Mouse (Mus musculus) retina, adult 2 months (tissue): Measurements from ENCODE around the gene Nploc4.

ENCODE experiments used
- DNase-seq: peaks from one replicate; pipeline ENCODE4 v3.0.0-alpha.2; 2012; ENCODE audit warnings: low read depth, low spot score

Gene Nploc4

DNA sequence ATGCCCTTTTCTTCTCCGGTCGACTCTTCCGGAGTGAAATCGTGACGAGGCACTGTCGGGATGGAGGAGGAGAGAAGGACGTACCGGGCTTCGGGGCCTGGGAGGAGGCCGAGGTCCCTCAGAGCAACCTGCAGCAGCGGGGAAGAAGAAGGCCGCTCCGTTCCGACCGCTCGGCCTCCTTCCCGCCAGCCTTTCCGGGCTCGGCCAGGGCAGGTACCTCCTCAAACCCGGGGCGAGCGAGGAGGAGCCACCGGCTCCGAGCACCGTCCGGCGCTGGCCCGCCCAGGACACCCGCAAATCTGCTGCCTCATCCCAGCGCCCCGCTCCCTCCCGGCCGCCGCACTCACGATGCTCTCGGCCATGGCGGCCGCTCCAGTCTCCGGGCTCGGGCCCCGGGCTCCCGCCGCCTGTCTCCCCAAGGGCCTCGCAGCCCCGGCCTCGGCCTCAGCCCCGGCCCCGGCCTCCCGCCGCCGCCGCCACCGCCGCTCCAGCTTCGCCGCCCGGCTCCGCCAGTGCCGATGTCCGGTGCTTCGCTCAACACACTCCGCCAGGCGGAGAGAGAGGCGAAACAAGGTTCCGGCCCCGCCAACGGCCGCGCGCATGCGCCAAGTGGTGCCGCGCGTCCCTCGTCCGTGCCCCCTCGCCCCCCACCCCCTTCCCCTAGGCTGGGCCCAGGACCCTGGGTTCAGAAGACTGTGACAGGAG is at the start of gene Nploc4:
Gene Nploc4, minus strand, starts transcription at position 557 of the 705 bp plus-strand sequence.
- no peak for DNase-seq

DNA sequence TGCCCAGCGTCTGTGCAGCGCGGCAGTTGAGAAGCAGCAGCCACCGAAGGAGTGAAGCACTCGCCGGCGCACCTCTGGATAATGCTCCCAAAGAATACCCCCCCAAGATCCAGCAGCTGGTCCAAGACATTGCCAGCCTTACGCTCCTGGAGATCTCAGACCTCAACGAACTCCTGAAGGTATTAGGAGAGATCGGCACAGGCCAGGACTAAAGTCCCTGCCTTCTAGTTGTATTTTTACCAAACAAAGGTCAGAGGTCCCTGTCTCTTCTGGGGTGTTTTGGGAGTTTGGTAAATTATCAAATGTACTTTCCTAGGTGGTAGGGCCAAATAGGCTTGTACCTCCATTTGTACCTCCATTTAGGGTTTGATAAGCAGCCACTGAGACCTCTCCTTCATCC is 47.7 kb upstream of the Nploc4 start:
- DNase-seq, result no peak

DNA sequence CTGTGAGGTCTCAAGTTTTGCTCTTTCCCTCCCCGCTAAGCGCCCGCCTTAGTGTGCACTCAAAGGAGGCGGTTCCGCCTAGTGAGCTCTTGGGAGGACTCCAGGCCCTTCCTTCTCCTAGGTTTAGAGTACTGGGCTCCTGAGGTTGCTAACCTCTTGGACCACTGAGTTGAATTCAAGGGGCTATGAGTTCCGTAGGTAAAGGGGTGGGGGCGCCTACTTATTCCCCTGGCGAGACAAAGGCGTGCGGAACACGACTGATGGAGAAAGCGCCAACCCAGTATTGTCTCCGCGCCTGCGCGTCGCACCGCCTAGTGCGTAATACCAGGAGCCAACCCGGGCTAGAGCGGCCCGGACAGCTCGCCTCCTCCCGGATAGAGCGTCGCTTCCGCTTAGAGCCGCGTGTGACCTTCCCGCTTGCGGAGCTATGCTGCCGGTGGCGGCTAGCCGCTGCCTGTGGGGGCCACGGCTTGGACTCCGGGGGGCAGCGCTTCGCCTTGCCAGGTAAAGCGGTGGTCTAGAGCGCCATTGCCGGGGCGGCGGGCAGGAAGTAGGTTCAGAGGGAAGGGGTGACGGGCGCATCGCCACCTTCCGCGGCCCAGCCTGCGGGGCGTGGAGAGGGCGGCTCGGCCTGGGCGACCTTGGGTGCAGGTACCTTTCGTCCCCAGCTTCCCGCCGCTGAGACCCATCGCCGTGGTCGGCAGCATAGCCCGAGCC is 46.9 kb upstream of the Nploc4 start, which contains the start of gene Mrpl12:
Gene Mrpl12, plus strand, starts transcription at position 349 of the 717 bp plus-strand sequence.
- peak; percentile 93 for DNase-seq

DNA sequence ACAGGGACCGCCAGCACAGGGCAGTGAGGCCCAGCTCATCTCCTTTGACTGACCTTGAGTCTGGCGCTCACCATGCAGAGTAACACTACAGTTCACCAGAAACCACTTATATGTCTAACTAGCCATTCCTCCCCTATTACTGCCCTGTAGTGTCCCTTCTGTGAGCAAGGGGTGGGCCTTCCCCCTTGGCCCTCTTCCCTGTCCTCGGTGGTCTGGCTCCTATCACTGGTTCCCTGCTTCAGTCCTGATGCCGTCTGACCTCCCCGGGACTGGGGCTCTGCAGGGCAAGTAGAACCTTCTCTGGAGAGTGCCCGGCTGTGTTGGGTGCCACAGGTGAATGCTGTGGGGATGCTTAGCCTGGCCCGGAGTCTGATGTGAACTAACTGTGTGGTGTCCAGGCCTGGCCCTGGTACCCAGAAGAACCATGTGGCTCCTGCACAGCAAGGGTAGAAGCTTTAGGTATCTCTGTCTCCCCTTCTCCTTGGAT is 46.0 kb upstream of the Nploc4 start:
- DNase-seq, result no peak

DNA sequence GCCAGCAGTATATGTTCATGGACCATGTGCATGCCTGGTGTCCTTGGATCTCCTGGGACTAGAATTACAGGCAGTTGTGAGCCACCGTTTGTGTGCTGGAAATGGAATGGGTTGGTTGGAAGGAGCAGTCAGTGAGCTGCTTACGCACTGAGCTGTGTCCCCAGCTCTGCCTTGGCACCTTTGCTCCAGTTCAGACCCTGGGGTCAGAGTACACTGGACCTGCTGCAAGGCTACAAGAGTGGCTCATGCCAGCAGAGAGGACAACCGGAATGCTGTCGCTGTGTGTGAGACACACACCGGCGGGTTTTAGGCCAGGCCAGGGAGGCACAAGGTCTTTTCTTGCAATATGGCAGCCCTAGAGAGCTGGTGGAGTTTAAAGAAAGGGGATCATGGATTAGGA is 34.5 kb upstream of the Nploc4 start:
- no peak for DNase-seq

DNA sequence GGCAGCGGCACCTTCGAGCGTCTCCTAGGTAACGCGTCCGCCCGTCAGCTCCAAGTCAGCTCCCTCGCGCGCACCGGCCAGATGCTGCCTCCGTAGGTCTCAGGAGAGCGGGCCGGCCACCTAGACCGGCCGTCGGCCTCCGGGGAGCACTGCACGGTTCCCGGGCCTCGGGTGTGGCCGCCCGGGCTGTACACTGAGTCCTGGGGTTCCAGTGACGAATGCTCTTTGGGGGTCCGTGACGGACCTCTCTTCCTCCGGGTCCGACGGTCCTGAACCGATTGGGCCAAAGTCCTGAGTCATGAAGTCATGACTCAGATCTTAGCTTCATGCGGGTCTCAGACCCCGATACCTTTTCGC is 30.2 kb upstream of the Nploc4 start:
- DNase-seq, result no peak

DNA sequence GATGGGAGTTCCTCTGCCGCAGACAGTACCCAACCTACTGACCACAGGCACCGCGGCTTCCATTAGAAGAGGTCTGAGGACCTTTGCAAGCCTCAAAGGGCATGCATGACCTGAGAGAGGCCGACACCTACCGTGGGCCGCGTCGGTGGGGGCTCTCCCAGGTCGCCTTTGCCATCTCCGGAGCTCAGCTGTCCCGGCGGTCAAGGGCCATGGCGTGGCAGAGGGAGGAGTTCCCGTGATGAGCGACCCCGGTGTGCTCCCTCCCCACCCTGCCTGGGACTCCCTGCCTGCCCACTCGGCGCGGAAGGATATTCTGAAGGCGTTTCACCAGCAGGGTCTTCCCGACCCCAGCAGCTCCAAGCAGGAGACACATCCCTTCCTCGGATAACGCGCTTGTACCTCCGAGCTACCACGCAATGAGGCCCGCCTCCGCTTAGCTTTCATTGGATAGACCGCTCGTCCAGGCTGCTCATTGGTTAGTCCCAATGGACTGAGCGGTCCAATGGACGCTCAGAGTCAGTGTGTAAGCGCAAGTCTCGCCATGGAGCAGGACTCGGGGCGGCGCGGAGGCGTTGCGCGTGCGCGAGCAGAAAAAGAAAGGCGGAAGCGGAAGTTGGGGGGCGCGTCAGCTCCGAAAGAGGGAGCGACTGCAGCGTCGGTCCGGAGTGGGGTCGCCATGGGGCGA is 29.7 kb upstream of the Nploc4 start, which contains the start of gene Arl16:
Gene Arl16, minus strand, starts transcription at position 557 of the 685 bp plus-strand sequence.
- DNase-seq, result peak; percentile 92

DNA sequence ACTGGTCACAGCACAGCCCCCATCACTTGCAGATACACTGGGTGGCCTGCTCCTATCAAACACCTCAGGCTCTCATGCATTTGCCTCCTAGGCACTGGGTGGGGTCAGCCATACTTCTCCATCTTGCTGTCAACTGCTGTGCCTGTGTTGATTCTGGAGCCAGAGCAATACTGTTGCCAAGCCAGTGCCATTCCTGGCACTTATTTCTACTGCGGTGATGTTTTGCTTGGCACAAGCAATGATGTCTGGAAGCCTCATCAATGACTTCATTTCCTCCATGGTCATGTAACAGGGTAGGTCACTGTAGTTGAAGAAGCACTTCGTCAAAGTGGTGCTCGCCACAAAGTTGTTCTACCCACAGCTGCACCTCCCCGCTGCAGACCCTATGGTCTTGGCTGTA is 28.0 kb upstream of the Nploc4 start:
- DNase-seq, result no peak

DNA sequence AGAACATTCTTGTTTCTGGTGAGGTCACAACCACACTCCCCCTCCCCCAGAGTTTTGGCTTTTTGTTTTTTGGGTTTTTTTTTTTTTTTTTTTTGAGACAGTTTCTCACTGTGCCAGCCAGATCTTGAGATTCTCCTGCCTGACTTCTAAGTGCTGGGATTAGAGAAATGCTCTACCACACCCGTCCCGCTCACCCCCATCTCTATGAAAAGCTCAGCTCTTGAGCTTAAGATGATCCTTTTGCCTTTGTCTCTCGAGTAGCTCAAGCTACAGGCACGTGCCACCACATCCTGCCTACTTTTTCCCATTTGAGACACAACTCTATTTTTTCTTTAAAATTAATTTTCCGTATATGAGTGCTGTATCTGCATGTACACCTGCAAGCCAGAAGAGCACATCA is 26.9 kb upstream of the Nploc4 start:
- no peak for DNase-seq

DNA sequence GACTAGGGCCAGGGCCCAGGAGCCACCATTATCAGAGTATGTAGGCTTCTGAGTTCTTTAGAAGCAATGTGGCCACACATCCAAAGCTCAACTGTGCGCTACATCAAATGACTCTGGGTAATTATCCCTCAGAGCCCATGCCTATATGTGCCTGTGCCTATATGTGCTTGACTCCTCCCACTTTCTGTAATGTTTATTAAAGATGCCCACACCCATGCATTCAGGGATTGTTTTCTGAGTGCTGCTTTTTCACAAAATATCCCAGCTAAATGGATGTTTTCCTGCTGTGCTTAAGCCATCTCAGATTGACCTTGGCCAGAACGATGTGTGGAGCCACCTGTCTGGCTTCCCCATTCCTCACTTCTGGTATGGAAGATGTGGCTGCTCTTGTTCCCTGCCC is 26.0 kb upstream of the Nploc4 start:
- DNase-seq, result no peak

DNA sequence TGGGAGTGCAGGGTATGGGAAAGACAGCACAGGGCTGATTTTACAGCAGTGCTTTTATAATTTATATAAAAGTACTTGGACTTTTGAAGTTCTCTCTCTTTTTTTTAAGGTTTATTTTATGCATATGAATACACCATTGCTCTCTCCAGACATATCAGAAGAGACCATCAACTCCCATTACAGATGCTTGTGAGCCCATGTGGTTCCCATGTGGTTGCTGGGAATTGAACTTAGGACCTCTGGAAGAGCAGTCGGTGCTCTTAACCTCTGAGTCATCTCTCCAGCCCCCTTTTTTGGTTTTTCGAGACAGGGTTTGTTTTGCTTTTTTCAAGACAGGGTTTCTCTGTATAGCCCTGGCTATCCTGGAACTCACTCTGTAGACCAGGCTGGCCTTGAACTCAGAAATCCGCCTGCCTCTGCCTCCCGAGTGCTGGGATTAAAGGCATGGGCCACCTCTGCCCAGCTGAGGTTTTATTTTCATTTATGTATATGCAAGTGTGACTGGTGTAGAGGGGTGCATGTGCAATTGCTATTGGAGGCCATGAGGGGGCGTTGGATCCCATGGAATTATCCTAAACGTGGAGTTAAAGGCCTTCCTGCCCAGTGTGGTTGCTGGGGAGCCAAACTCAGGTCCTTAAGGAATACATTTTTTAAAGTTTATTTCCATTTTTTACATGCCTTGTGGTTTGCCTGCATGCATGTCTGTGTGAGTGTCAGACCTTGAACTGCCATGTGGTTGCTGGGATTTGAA is 21.5 kb upstream of the Nploc4 start:
- DNase-seq, result no peak

DNA sequence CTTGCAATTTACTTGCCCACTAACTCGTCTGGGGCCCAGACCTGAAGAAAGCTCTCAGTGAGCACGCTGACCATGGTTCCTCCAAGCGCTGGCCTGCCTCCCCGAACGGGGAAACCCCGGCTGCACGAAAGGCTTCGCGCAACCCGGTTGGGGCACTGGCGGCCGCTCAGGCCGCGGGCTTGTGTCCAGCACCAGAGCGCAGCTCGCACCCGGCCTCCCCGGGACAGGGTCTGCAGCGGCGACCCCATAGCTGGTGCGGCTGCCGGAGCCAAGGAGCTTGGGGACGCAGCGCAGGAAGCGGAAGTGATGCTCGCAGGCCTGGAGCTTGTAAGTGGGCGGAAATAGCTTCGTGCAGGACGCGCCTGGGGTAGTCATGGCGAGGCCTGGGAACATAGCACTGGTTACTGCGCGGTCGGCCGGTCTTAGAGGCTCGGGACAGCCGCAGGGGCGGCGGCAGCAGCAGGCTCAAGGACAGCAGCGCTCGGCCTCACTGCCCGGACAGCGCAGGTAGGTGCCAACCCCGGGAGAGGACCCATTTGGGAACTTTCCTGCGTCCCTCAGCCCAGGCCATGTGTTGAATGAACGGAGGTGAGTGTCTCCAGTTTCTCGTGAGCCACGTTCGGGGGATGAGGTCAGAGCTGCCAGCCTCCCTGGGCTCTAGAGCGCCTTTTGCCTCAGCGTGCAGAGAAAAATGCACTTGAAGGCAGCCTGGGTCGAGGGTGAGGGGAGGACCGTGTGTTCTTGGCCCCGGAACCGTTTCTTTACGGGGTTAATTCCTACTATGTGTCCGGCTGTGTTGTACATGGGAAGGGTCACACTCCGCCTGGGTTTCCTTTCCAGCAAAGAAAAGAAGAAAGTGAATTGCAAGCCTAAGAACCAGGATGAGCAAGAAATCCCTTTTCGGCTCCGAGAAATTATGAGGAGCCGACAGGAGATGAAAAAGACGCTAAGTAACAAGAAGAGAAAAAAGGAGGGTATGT is 20.6 kb upstream of the Nploc4 start, which contains the start of the genes Oxld1 and Ccdc137:
Gene Oxld1, minus strand, starts transcription at position 297 of the 980 bp plus-strand sequence.
Gene Ccdc137, plus strand, starts transcription at position 344 of the 980 bp plus-strand sequence.
- no peak for DNase-seq

DNA sequence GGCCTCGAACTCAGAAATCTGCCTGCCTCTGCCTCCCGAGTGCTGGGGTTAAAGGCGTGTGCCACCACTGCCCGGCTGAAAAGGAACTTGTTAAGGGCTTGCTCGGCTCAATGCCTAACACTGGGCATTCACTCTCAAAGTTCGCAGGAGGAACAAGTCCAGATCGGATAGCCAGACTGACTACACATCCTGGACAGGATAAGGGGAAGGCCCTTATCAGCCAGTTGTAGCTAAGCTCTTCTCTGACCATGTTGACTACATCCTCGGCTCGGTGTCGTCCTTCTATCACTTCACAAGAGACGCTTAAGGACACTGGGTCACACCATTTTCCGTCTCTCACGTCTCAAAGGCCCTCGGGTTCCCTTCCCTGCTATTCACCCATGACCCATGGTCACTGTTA is 19.9 kb upstream of the Nploc4 start:
- no peak for DNase-seq

DNA sequence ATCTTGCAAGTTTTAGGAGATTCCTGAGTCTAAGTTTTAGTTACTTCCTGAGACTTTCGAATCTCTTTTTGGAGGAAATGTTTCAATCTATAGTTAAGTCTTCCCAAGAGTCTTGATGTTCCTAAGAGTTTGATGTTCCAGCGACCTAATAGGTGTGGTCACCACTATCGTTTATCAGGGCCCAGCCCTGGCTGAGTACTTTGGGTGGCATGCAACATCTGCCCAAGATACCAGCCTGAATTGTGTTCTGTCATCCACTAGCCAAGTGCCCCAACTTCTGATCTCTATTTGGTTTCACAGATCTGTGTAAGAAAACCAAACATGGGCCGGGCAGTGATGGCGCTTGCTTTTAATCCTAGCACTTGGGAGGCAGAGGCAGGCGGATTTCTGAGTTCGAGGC is 17.9 kb upstream of the Nploc4 start:
- no peak for DNase-seq

DNA sequence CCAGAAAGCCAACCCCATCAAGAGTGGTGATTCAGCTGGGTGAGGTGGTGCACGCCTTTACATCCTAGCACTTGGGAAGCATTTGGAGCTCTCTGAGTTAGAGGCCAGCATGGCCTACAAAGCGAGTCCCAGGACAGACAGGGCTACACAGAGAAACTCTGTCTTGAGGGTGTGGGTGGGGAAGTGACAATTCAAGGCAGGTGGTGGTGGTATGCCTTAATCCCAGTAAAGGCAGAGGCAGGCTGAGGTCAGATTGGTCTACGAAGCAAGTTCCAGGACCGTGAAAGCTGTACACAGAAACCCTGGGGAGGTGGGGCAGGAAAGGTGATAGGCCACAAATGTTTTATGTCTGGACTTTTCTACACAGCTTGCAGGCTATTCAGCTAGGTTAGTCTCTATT is 17.5 kb upstream of the Nploc4 start:
- DNase-seq, result no peak

DNA sequence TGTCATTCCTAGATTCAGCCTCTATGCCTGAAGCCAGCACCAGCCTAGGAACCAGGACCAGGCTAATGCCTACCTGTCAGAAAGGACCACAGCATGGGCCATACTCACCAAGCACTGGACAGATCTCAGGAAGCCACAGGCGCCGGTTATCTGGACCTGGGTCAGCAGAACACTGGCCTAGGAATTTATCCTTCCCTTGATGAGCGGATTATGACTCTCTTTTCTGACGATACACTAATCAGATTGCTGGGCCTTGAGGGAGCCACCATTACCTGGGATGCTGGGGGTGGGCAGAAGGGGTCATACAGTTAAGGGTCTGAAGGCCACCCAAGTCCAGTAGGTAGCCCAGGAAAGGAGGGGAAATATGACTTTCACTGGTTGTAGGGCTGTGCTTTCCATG is 15.8 kb upstream of the Nploc4 start, which contains the start of gene Pde6g:
Gene Pde6g, minus strand, starts transcription at position 195 of the 400 bp plus-strand sequence.
- DNase-seq, result peak; percentile 90

DNA sequence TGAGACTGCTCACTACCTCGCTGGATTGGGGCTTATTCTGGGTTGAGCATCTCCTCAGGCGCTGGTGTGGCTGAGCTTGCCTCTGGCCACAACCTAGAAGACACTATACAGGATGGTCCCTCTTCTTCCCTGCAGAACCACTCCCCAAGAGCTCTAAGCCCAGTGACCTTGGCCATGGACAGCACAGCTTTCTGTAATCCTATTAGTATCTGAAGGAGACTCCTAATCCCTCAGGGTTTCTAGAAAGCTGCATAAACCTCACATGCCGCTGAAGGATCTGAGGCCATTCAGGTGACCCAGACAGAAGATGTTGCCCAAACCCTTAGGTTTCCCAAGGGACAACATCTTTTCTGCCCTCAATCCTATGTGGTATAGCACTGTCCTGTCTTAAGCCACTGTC is 14.7 kb upstream of the Nploc4 start:
- DNase-seq, result peak; percentile 89

DNA sequence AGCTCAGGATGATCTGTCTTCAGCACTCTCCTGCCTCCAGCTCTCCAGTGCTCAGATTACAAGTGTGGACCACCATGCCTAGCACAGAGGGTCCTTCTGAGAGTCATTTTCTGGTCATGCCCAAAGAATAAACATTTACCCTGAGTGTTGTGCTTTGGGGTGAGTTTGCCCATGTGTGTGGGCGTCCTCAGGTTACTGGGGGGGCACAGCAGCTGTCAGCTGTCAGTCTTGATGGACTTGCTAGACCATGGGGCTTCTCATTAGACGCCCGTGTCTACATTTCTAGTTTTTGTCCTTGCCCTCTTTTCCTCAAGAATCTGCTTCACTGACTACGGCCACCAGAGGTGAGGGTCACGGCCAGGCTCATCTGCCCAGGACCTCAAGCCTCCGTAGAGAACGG is 9.7 kb upstream of the Nploc4 start:
- DNase-seq, result no peak

DNA sequence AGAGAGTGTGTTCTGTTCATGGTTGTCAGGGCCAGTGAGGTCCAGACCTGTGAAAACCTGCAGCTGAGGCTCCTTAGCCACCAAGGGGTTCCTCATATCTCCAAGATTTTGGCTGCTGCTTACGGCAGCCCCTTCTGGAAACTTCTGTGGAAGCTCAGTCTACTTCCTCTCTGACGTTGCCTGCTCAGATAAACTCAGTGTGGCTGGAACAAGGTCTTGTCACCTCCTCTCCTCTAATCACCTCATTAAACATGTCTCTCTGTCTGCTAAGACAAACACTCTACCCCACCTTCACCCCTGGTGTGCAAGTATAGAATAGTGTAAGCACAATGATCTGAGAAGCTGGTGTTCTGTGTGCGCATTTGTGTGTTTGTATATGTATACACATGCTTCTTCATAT is 8.0 kb upstream of the Nploc4 start:
- DNase-seq, result no peak

DNA sequence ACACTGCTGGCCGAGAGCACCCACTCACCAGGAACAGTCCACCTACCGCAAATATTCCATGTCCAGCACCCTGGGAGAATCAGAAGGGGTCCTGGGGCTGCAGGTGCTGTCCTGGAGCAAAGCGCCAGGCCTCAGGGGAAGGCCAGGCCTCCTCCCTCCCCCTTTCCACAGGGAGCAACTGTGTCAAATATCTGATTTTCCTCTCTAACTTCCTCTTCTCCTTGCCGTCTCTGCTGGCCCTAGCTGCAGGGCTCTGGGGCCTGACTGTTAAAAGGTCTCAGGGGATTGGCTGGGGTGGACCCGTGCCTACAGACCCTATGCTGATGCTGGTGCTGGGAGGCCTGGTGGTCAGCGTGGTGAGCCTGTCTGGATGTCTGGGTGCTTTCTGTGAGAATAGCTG is 6.6 kb upstream of the Nploc4 start:
- DNase-seq, result no peak
